Mouse (Mus musculus) hematopoietic multipotent progenitor cell, adult 10-12 weeks (in vitro differentiated cells): ENCODE data around the gene Olfr1205. TPM values are rescaled to one million over a fixed set of nuclear protein-coding genes. Genes with fewer than 3 reads are reported as not detected.

Experiments used
- polyA plus RNA-seq: library from polyadenylated mRNA; stranded (reverse); fragments of >175 nt; gene quantifications from 2 replicates; pipeline ENCODE4 v1.2.3, GENCODE M21; 2012; ENCODE audit warnings: low replicate concordance

Olfr1205 gene
- polyA plus RNA-seq, result not detected in 2 replicates

GRCm38 (mm10) chr2:88829437-88829836, at the start of gene Olfr1205:
Gene Olfr1205, plus strand, starts transcription at chr2:88829737.

GRCm38 (mm10) chr2:88792736-88793135, 36.8 kb upstream of the Olfr1205 start, which contains the start of gene Olfr1201:
Gene Olfr1201, plus strand, starts transcription at chr2:88793036.

GRCm38 (mm10) chr2:88814196-88814595, 15.3 kb upstream of the Olfr1205 start, which contains the start of gene Olfr1202:
Gene Olfr1202, plus strand, starts transcription at chr2:88814496.

GRCm38 (mm10) chr2:88848992-88849391, 19.5 kb downstream of the Olfr1205 start, which contains the start of gene Olfr1204:
Gene Olfr1204, plus strand, starts transcription at chr2:88849292.

GRCm38 (mm10) chr2:88862931-88863330, 33.4 kb downstream of the Olfr1205 start, which contains the start of gene Olfr1206:
Gene Olfr1206, plus strand, starts transcription at chr2:88863231.

Other genes with a start within 250 kb of the Olfr1205 start
- not detected in 2 replicates for gene Olfr1189, start 243.3 kb upstream of the Olfr1205 start, polyA plus RNA-seq
- gene Olfr1191-ps1, start 189.2 kb upstream of the Olfr1205 start, polyA plus RNA-seq, result not detected in 2 replicates
- gene Olfr1192-ps1, start 181.2 kb upstream of the Olfr1205 start, polyA plus RNA-seq, result not detected in 2 replicates
- not detected in 2 replicates for gene Olfr1193, start 154.1 kb upstream of the Olfr1205 start, polyA plus RNA-seq
- not detected in 2 replicates for gene Olfr1195, start 140.6 kb upstream of the Olfr1205 start, polyA plus RNA-seq
- not detected in 2 replicates for gene Olfr1196, start 125.1 kb upstream of the Olfr1205 start, polyA plus RNA-seq
- gene Olfr1197, start 97.4 kb upstream of the Olfr1205 start, polyA plus RNA-seq, result not detected in 2 replicates
- not detected in 2 replicates for gene Olfr1198, start 78.4 kb upstream of the Olfr1205 start, polyA plus RNA-seq
- not detected in 2 replicates for gene Olfr1199, start 69.3 kb upstream of the Olfr1205 start, polyA plus RNA-seq
- not detected in 2 replicates for gene Olfr1200, start 59.2 kb upstream of the Olfr1205 start, polyA plus RNA-seq
- not detected in 2 replicates for gene Olfr1201, start 36.7 kb upstream of the Olfr1205 start, polyA plus RNA-seq
- not detected in 2 replicates for gene Olfr1202, start 15.2 kb upstream of the Olfr1205 start, polyA plus RNA-seq
- gene Olfr1204, start 19.6 kb downstream of the Olfr1205 start, polyA plus RNA-seq, result not detected in 2 replicates
- not detected in 2 replicates for gene Olfr1206, start 33.5 kb downstream of the Olfr1205 start, polyA plus RNA-seq
- gene Olfr1208, start 72.6 kb downstream of the Olfr1205 start, polyA plus RNA-seq, result not detected in 2 replicates
- not detected in 2 replicates for gene Olfr1209, start 85.4 kb downstream of the Olfr1205 start, polyA plus RNA-seq
- gene Olfr1211, start 108.4 kb downstream of the Olfr1205 start, polyA plus RNA-seq, result 0.03 TPM in 1 of 2 replicates, not detected in the other
- not detected in 2 replicates for gene Olfr1212, start 124.2 kb downstream of the Olfr1205 start, polyA plus RNA-seq
- gene Gm13762, start 150.5 kb downstream of the Olfr1205 start, polyA plus RNA-seq, result not detected in 2 replicates
- not detected in 2 replicates for gene Olfr1214, start 162.9 kb downstream of the Olfr1205 start, polyA plus RNA-seq
- not detected in 2 replicates for gene Olfr1215, start 177.2 kb downstream of the Olfr1205 start, polyA plus RNA-seq
- not detected in 2 replicates for gene Olfr1216, start 188.6 kb downstream of the Olfr1205 start, polyA plus RNA-seq
- not detected in 2 replicates for gene Olfr1217, start 202.3 kb downstream of the Olfr1205 start, polyA plus RNA-seq
- gene Olfr1218, start 231.4 kb downstream of the Olfr1205 start, polyA plus RNA-seq, result not detected in 2 replicates